Mouse (Mus musculus) lung, adult 2 months (tissue): Measurements from ENCODE around the gene Krt6b.

ENCODE experiments used
- CTCF ChIP-seq: fragments of 200-500 bp; IDR thresholded peaks from 2 replicates; pipeline ENCODE4 v1.5.1; 2011; ENCODE audit warnings: mild to moderate bottlenecking, low read length, control low read depth; ENCODE audit not compliant: insufficient read depth
- POLR2A ChIP-seq: fragments of 200-500 bp; IDR thresholded peaks from 2 replicates; pipeline ENCODE4 v1.6.1; 2011; ENCODE audit warnings: low read depth, mild to moderate bottlenecking, control low read depth, low read length, borderline replicate concordance; ENCODE audit errors: extremely low read depth

GRCm38 (mm10) chr15:101647280-101647679 is 32.8 kb downstream of the Krt6b start, which contains the start of gene Gm5478:
- no peak for TF ChIP-seq CTCF
- no peak for TF ChIP-seq POLR2A
